ENCODE assay signal across 8 mouse cellular contexts in genomic region chr11:5261508-5262392, GRCm38 (mm10). TPM values are rescaled to one million over a fixed set of nuclear protein-coding genes. Genes with fewer than 3 reads are reported as not detected.
DNase-seq lines count a peak whose midpoint lies in the region; ATAC-seq lines count a peak whose summit lies in the region.

Kremen1 (minus strand) TSS chr11:5261558.

- H3K9ac ChIP-seq in hindbrain, embryonic 16.5 days (ENCODE audit: low read depth, low read length), result peak within 1 kb of the TSS; percentile 70

- peak within 1 kb of the TSS; percentile 81 for H3K4me2 ChIP-seq in hindbrain, embryonic 16.5 days (ENCODE audit: low read length)

- no peaks in the 10 kb centered on the region; the same call in 1 of the 2 replicates for H3K79me2 ChIP-seq in macrophage (ENCODE audit: inconsistent target)

- no peaks in the 10 kb centered on the region for H3K36me3 ChIP-seq in hindbrain, embryonic 16.5 days (ENCODE audit: control insufficient read depth, insufficient read depth, low read length)
- H3K36me3 ChIP-seq in macrophage (ENCODE audit: inconsistent target), result no peaks in the 10 kb centered on the region

- peak within 1 kb of the TSS; percentile 75 for H3K4me3 ChIP-seq in hindbrain, embryonic 16.5 days (ENCODE audit: low read length)
- H3K4me3 ChIP-seq in macrophage (ENCODE audit: inconsistent target), result peak within 1 kb of the TSS; percentile 62

- no peaks in the 10 kb centered on the region for H3K9me3 ChIP-seq in hindbrain, embryonic 16.5 days (ENCODE audit: control insufficient read depth, low read length)

- WGBS in hindbrain, embryonic 16.5 days, result 4% methylated on average over 48 of the region's 80 CpGs
- 3% methylated on average over 64 of the region's 80 CpGs for WGBS in macrophage (ENCODE audit: missing documents)

- no peaks in the 10 kb centered on the region; the same call in 1 of the 2 replicates for H3K4me1 ChIP-seq in hindbrain, embryonic 16.5 days (ENCODE audit: control insufficient read depth, insufficient read depth, low read depth, low read length)

- H3K27ac ChIP-seq in hindbrain, embryonic 16.5 days (ENCODE audit: low read depth, low read length), result peak within 1 kb of the TSS; percentile 54
- no peak within 1 kb of the TSS for H3K27ac ChIP-seq in macrophage

- peak; percentile 94 for DNase-seq in T-cell, adult 2 months (ENCODE audit: low spot score)
- peak; percentile 92 to 96 for DNase-seq in cerebellum, postnatal 36 days
- peak; percentile 87 for DNase-seq in gastrocnemius, adult 18-20 months (ENCODE audit: low spot score)
- peak; percentile 88 to 92 for DNase-seq in left cerebral cortex, adult 18-20 months (ENCODE audit: low spot score in 2 of 2)
- peak; percentile 94 for DNase-seq in right cerebral cortex, adult 18-20 months
- peak; percentile 85 for DNase-seq in urinary bladder, postnatal 10 days (ENCODE audit: low spot score)

- peak; percentile 98 for ATAC-seq in hindbrain, embryonic 16.5 days

- H3K27me3 ChIP-seq in hindbrain, embryonic 16.5 days (replicated peaks; ENCODE audit: control insufficient read depth, insufficient read depth, low read length), result 0 out of 2 replicates have a peak, but pooled peaks cover 2% of the 10 kb centered on the region

RNA-seq across cellular contexts. Expression of gene Kremen1, which starts in this region (rescaled TPM):
- total RNA-seq in gastrocnemius, adult 18-20 months (2021), result 10 to 100 TPM; 43.0 to 53.7 TPM
- polyA plus RNA-seq in hindbrain, embryonic 16.5 days (2015; fragmentation: Nextera tagmentation; extraction: Ambion mirVana), result 4.8 and 7.1 TPM in 2 replicates
- total RNA-seq in left cerebral cortex, adult 18-20 months (2021), result 10 to 100 TPM; 14.4 to 16.4 TPM
- 10 to 100 TPM in 25 of 26 experiments, 1 to 10 TPM in 1; 9.7 to 80.7 (median 17.4) TPM for total RNA-seq in macrophage (2018; cell fraction: chromatin; rRNA removed)
- total RNA-seq in macrophage (2018; cell fraction: cytosol; rRNA removed), result 10 to 100 TPM in 25 of 26 experiments, 1 to 10 TPM in 1; 8.5 to 23.0 (median 14.0) TPM
- total RNA-seq in macrophage (2018; cell fraction: nucleus; rRNA removed), result 100 to 1,000 TPM in 1 of 26 experiments, 10 to 100 TPM in 25; 15.8 to 107 (median 25.7) TPM
- polyA plus RNA-seq in macrophage (2018), result 6.3 to 13.0 TPM (median 9.3 TPM) in 3 replicates
